Mouse (Mus musculus): ENCODE measurements around the gene Pck1. TPM values are rescaled to one million over a fixed set of nuclear protein-coding genes. Genes with fewer than 3 reads are reported as not detected.

Pck1 gene
- polyA plus RNA-seq, 1 experiment: 0.06 TPM

- DNase-seq (ENCODE audit: extremely low spot score in 1 of 2, low spot score in 1 of 2): no peak
These were observed 6.1 kb upstream of the Pck1 start for GRCm38 (mm10) chr2:173146728-173147127.

GRCm38 (mm10) chr2:173148001-173148400 lies 4.8 kb upstream of the Pck1 start:
- no peak for DNase-seq (ENCODE audit: extremely low spot score in 1 of 2, low spot score in 1 of 2)

- no peak for DNase-seq (ENCODE audit: extremely low spot score in 1 of 2, low spot score in 1 of 2)
These were observed 1.5 kb upstream of the Pck1 start for GRCm38 (mm10) chr2:173151352-173151751.

- DNase-seq (ENCODE audit: extremely low spot score in 1 of 2, low spot score in 1 of 2): no peak
These were observed 1.0 kb upstream of the Pck1 start for GRCm38 (mm10) chr2:173151784-173152284.

GRCm38 (mm10) chr2:173153266-173153665 lies 418 bp downstream of the Pck1 start:
- DNase-seq (ENCODE audit: extremely low spot score in 1 of 2, low spot score in 1 of 2): no peak

GRCm38 (mm10) chr2:173154513-173154912 lies 1.7 kb downstream of the Pck1 start:
- DNase-seq (ENCODE audit: extremely low spot score in 1 of 2, low spot score in 1 of 2): no peak

GRCm38 (mm10) chr2:173154962-173155361 lies 2.1 kb downstream of the Pck1 start:
- DNase-seq (ENCODE audit: extremely low spot score in 1 of 2, low spot score in 1 of 2): no peak

GRCm38 (mm10) chr2:173155907-173156306 lies 3.1 kb downstream of the Pck1 start:
- DNase-seq (ENCODE audit: extremely low spot score in 1 of 2, low spot score in 1 of 2): no peak

- DNase-seq (ENCODE audit: extremely low spot score in 1 of 2, low spot score in 1 of 2): no peak
These were observed 4.1 kb downstream of the Pck1 start for GRCm38 (mm10) chr2:173156923-173157322.

- DNase-seq (ENCODE audit: extremely low spot score in 1 of 2, low spot score in 1 of 2): no peak
These were observed 4.5 kb downstream of the Pck1 start for GRCm38 (mm10) chr2:173157376-173157775.

GRCm38 (mm10) chr2:173157871-173158270 lies 5.0 kb downstream of the Pck1 start:
- DNase-seq (ENCODE audit: extremely low spot score in 1 of 2, low spot score in 1 of 2): no peak

- no peak for DNase-seq (ENCODE audit: extremely low spot score in 1 of 2, low spot score in 1 of 2)
These were observed 5.7 kb downstream of the Pck1 start for GRCm38 (mm10) chr2:173158390-173159055.

GRCm38 (mm10) chr2:173159354-173160311 lies 6.8 kb downstream of the Pck1 start:
- DNase-seq (ENCODE audit: extremely low spot score in 1 of 2, low spot score in 1 of 2): peak in 1 of 2 experiments; percentile 69

GRCm38 (mm10) chr2:173163380-173163779 lies 10.5 kb downstream of the Pck1 start:
- DNase-seq (ENCODE audit: extremely low spot score in 1 of 2, low spot score in 1 of 2): no peak

- DNase-seq (ENCODE audit: extremely low spot score in 1 of 2, low spot score in 1 of 2): no peak
These were observed 11.5 kb downstream of the Pck1 start for GRCm38 (mm10) chr2:173164358-173164757.

- no peak for DNase-seq (ENCODE audit: extremely low spot score in 1 of 2, low spot score in 1 of 2)
These were observed 12.1 kb downstream of the Pck1 start for GRCm38 (mm10) chr2:173164946-173165345.

GRCm38 (mm10) chr2:173165357-173165756 lies 12.5 kb downstream of the Pck1 start:
- DNase-seq (ENCODE audit: extremely low spot score in 1 of 2, low spot score in 1 of 2): no peak

GRCm38 (mm10) chr2:173168411-173168851 lies 15.6 kb downstream of the Pck1 start:
- DNase-seq (ENCODE audit: extremely low spot score in 1 of 2, low spot score in 1 of 2): peak in 1 of 2 experiments; percentile 50

GRCm38 (mm10) chr2:173170081-173170480 lies 17.2 kb downstream of the Pck1 start:
- no peak for DNase-seq (ENCODE audit: extremely low spot score in 1 of 2, low spot score in 1 of 2)

- no peak for DNase-seq (ENCODE audit: extremely low spot score in 1 of 2, low spot score in 1 of 2)
These were observed 17.9 kb downstream of the Pck1 start for GRCm38 (mm10) chr2:173170715-173171114.

GRCm38 (mm10) chr2:173171470-173171869 lies 18.6 kb downstream of the Pck1 start:
- peak in 1 of 2 experiments; percentile 58 for DNase-seq (ENCODE audit: extremely low spot score in 1 of 2, low spot score in 1 of 2)

Measured in frontal cortex, adult 2 months (tissue).